Mouse (Mus musculus): ENCODE measurements at regions not wholly inside any gene's neighbourhood (a gene's known extent, or its start where the extent isn't known, plus 50 kb on each side); places are given as distances from the start of the nearest gene placed in this dataset.

DNA sequence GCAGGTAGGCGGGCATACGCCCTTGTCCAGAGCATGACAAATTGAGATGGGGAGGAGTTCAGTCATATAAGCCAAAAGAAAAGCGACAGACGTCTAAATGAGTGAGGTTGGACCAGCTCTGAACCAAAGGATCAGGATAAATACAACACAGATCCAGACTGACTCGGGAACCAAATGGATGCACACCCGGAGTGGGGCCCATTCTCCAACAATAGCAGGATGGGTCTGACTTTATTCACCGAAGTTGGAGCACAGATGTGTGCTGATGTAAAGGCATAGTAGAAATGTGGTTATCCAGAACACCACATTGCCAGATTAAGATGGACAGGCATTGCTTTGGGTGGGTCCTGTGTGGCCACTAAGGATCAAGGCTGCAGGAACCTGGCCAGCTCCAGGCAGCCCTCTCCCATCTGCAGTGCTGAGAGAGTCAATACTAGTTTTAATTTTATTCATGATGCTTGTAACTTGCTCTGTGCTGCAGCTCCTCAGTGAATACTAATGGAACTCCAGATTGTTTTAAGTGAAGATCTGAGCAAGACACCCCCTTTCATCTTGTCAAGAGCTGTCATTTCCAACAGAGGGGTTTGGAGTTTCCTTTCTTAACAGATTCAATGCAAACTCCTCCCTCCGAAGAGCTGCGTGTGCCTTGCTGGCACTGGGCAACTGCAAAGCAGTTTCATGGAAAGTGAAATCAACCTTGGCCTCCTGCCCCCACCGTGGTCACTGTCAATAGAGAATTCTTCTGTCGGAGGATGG lies 176.3 kb upstream of the Nxpe4 start:
- no peak for TF ChIP-seq EP300 (IDR thresholded peaks at IDR 0.05; ENCODE audit: low read depth)
- no peak for TF ChIP-seq CTCF (IDR thresholded peaks at IDR 0.05; ENCODE audit: low read depth)

Data from liver, postnatal 0 days (tissue).